Mouse (Mus musculus) A20 (cell line): ENCODE measurements around the gene Clybl.
A peak's percentile ranks its signal among the peaks of the same experiment; 100 is the strongest.

Experiments
- DNase-seq: peaks from one replicate; pipeline ENCODE4 v3.0.0-alpha.2; 2011; ENCODE audit warnings: low read depth, low spot score

Clybl gene

DNA sequence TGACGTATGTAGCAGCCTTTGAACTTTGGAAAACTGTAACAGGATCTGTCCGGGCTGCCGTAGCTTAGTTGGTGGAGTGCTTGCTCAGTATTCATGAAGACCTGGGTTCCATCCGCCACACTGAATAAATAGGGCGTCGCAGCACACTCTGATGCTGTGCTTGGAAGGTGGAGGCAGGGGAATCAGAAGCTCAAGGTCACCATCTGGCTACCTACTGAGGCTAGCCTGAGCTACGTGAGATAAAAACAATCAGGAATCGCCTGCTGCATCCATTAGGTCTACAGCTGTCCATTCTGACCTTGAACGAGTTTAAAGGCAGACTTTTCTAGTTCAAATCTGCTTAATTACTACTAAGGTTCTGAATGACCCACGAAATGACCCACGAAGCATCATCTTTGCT lies 118.8 kb downstream of the Clybl start:
- no peak for DNase-seq

DNA sequence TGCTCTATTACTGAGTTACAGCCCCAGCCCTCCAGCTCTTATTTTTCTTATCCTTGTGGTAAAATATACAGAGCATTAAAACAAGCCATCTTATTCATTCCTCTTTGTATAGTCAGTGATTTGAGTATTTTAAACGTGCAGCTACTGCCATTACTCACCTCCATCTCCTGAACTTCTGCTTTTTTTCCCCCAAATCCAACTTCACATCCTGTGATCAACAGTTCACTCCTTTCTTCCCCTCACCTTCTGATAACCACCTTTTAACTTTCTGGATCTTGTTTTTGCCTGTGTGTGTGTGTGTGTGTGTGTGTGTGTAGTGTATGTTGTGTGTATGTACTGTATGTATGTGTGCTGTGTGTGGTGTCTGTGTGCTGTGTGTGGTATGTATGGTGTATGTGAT lies 122.3 kb downstream of the Clybl start:
- peak; percentile 10 for DNase-seq

DNA sequence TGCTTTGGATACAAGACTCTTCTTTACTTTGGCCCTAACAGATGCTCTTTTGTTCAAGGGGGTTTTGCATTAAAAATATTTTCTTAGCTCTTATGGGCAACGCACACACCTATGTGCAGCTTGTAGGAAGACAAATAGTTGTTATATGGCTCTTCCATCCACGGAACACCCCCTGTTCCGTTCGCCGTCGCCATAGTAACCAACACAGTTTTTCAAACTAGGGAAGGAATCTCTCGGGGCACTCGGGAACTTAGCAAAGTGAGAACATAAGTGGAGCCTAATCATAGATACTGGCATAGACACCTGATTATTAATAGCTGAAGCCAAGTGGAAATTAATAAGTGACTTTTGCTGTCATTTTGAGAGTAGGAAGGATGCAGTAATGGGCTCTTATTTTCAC lies 123.6 kb downstream of the Clybl start:
- no peak for DNase-seq

DNA sequence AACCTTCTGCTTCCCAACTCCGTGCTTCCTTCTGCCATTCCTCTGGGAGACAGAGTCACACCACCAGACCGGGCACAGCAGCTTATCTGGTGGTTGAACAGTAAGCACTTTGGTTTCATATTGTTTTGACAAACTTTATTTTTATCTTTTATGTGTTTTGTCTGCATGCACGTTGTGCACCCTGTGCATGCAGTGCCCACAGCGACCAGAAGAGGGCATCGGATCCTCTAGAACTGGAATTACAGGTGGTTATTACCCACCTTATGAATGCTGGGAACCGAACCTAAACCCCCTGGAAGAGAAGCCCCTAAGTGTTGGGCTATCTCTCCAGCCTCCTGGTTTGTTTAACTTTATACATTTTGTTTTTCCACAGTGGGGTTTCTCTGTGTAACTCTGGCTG lies 130.9 kb downstream of the Clybl start:
- DNase-seq: no peak

DNA sequence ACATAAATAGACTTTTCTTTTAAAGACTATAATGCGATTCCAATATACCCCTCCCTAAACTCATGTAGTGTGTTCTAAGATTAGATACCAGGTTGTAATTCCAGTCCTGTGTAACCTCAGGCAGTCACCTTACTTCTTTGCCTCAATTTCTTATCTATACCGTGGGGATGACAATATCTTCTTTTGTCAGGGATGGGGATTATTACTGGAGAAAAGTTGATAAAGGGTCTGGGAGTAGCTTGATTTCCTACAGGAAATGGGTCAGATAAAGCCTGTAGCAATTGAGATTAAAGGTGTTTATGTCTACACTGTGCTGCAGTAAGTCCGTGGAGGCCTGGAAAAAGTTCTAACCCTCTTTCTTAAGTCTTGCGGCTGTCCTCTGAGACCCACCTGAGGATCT lies 131.8 kb downstream of the Clybl start:
- DNase-seq: no peak

DNA sequence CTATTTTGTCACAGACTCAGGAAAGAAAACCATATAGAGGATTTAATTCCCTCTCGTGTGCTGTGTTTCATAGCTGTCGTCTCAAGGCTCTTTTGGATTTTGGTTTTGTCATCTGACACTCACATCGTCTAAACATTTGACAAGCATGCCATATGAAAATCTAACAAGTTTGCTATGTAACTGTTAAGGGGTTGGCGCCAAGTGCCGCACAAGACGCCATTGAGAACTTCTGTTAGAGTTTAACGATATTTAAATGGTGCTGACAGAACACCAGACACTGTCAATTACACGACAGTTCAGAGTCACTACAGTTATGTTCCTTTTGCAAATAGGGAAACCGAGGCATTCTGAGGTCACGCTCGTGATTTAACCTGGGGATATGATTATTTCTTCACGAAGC lies 134.2 kb downstream of the Clybl start:
- no peak for DNase-seq

DNA sequence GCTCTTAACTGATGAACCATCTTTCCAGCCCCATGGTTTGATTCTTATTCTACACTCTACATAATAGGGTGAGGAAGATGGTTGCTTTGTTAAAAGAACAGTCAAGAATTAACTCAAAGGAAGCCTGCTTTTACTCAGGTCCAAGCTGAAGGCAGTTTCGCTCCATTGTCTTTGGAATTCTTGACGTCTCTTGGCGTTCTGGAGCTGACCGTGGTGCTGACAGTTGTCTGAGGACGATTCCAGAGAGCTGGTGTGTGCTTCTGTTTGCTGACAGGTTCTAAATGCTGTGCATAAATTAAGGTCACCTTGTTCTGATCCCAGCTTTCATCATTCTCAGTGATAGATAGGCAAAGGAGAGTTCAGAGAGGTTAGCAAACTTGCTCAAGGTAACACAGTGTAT lies 140.6 kb downstream of the Clybl start:
- DNase-seq: no peak

DNA sequence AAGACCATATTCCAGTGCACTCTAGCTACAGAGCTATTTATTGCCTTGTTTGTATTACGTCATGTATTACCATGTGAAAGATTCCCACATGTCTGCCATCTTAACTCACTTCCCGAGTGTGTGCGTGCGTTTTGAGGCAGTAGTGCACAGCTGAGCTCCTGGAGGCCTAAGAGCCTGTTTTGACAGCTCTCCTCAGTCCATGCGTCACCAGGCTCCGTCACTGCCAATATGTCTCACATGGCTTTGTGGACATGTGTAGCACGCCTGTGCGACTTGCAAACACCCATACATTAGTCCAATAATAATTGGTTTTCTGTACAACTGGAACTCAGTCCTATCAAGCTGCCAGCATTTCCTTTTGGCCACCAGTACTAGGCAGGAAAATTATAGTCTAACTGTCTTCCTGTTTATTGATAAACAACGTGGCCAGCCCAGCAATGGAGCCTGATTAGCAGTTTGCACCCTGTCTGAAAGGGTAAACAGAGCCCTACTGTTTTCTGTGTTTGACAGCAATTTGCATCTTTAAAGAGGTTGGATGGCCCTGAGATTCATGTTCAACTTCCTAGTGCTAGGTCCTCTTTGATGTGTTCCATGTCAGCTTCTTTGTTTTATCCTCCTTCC lies 142.4 kb downstream of the Clybl start:
- DNase-seq: no peak

DNA sequence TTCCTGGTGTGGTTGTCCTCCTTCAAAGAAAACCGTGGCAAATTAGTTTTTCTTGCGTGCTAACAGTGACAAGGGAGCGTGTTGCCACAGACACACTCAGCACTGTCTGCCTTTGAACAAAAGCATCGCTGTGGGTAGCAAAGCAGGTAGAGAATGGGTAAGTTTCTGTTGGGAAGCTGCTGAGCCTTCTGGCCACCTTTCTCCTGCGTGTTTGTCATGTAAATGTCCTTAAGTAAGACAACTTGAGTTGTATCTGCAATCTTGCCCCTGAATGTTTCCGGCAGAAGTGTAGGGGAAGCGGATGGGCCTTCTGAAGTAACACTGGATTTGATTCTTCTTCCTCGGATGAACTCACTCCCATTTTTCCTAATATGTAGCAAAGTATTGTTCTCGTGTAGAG lies 148.6 kb downstream of the Clybl start:
- no peak for DNase-seq

DNA sequence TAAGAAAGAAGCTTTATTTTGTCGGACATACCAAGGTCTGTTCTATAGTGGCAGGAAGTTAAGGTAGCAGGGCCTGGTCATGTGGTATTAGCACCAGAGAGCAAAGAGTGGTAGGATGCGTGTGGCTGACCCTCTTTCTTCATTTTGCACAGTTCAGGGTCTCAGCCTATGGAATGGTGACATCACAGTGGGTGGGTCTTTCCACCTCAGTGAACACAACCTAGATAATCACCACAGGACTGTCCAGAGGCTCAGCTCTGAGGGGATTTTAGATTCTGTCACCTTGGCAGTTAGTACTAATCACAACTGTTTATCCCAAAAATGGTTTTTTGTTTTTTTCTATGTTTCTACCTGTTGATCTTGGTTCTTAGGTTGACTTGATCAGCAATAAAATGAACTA lies 149.2 kb downstream of the Clybl start:
- DNase-seq: no peak

DNA sequence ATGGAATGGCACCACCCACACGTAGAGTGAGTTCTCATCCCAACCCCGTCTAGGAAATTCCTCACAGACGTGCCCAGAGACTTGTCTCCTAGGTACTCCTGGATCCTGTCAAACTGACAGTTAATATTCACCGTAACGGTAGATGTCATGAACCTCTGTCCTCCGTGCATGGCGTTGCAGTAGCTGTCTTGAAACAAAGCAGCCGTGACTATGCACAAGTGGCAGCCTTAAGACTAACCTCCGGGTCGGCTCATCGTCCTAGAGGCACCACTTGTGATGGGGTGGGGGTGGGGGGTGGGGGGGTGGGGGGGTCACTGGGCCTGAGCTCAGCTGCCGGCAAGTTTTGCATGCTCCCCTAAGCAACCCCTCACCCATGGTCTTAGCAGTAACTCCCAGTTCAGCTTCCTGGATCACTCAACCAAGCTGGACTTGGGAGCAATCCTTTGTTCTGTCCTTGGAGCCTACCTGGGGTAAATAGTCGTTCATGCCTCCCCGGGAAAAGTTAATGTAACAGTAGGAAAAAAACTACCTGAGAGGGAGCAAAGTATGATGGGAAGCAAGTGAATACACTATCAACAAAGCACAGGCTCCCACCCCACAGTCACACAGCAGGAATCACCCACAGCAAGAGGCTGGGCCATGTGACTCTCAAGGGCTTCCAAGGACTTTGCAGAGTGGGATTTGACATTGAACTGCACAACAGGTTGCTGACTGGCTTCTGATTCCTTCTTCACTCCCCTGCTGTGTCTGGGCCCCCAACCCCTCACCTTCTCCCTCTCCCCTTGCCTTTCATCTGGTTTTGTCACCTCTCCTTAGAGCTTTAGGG lies 150.3 kb downstream of the Clybl start:
- peak; percentile 14 for DNase-seq

DNA sequence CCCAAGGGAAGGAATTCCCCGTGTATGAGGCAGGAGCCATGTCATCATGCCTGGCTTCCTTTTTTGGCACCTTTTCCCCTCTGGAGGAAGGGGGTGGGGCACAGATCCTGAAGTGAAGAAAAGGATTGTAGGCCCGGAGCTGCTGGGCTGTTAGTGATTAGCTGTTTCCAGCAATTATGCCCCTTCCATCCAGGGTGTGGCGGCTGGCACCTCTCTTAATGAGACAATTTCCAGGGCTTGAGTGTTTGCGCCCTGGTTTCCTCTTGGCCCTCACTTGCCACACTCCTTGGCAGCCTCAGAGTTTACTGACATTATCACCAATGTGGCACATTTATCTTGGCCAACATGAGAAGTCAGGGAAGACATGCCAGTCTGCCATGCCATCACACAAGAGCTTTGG lies 155.5 kb downstream of the Clybl start:
- no peak for DNase-seq

DNA sequence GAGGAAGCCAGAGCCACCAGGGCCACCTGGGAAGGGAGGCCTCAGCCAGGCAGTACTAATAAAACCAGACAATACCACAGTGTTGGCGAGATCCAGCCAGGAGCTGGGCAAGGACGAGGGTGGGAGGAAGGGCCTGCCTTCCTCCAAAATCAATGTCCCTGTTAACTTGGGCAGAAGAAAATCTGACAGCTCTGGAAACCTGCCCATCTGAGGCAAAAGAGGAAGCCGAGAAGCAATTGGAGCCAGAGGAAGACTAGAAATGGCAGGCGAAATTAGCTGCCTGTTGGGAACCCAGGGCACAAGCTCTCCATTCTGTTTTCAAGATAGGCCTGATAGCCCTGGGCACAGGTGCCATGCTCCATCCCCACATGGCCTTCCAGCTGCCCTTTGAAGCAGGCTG lies 157.3 kb downstream of the Clybl start:
- DNase-seq: no peak

DNA sequence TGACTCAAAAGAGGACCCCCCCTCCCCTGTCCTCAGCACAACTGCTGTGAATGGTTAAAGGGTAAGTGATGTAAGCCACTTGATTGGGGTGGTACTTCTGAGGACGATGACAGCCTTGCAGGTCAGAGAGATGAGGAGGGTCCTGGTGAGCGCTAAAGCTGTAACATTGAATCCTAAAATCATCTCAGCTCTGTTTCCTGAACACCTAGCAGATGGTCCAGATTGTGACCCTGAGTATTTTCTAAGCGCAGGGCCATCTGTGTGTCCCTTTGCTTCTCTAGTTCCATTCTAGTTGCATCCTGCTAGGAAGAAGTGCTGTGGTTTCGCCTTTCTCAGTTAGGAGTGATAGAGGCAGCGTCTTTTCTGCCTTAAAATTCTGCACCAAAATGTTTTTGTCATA lies 158.6 kb downstream of the Clybl start:
- DNase-seq: no peak

DNA sequence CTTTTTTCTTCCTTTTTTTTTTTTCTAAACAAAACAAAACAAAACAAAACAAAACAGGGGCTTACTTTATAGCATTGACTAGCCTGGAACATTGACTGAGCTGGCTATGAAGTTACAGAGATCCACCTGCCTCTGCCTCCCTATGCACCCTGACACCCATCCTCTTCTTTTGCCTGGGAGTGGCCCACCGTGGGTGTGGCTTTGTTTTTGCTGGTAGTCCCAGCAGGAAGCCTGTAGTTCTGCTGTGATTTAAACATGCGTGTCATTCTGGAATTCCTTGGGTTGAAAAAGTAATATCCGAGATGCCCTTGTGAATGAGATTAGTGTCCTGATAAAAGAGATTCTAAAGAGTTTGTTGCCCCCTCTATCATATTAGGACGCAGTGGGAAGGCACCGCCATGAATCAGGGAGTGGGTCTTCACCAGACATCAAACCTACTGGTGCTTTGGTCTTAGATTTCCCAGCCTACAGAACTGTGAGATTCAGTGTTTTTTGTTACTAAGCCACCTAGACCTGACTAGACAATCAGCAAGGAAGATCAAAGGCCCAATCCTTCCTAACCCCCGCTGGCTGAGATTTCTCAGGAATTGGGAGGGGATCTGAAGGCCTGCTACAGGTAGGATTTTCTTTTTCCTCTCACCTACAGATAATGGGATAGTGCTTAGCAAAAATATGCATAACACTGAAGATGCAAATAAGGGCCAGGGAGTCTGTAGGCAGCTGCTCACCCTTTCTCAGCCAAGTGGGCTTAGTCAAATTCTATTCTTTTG lies 160.3 kb downstream of the Clybl start:
- no peak for DNase-seq

DNA sequence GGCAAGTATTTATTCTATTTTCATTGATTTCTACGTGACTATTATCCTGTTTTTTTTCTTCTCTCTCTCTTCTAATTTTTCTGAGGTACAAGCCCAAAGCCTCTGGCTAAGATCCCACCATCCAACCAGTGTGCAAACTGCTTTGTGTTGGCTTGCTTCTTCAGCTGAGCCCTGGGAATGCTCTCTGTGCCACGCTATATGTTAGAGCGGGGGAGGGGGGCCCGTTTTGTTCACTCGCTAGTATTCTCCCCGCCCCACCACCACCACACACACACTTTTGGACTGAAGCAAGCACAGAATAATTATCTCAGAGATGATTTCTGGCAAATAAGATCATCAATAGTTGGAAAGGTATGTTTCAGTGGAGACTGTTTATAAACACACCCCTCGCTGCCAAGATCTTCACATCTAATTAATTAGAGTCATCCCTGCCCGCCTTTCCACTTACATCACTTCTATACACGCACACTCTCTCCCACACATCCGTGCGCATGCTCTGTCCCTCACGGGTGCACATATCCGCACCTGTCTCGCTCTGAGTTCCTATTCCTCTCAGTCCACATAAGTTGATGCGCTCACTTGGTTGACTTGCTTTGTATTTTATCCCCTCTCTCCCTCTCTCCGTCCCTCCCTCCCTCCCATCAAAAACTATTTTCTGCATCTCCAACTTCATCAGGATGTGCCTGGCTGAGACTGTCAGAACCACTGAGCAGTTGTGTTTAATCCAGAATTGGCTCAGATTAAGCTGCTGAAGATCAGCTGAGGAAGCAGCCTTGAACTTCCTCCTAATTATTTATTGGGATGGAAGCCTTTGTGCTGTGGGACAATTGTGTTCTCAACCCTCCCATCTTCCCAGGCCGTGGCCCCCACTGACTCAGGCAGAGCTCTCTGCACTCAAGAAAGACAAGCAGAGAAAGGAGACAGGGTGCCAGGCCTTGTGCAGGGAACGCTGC lies 163.0 kb downstream of the Clybl start:
- DNase-seq: no peak

DNA sequence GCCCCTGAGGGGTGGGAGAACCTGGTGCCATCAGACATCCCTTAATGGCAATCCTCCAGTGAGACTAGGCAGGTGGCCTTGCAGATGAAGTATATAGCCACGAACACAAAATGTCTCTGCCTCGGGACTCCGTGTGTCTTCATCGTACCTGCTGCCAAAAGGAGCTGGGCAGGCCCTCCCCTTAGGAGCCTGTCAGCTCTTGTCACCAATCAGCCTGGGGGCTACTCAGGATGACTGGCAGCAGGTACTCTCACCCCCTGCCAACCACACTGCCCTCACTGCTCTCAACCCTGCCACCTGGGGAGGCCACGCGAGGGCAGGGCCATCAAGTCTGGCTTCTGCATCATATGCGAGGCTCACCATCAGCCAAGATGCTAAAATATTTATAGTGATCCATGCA lies 166.6 kb downstream of the Clybl start:
- DNase-seq: no peak

DNA sequence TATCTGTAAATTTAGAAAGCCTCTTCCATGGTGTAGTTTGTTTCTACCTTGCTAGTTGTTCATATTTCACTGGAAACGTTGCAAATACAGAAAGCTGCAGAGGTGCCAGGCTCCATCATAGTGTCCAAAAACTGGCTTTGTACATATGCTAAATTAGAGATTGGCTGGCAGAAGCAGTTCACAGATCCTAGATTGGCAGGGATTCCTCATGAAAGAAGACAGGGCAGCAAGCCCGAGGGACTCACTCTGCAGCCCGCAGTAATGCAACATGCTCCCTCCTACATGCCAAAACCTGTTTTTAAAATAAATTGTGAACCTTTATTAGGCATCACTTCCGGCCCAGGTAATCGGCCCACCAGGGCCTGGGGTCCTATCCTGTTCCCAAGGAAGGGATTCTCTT lies 167.8 kb downstream of the Clybl start:
- no peak for DNase-seq

DNA sequence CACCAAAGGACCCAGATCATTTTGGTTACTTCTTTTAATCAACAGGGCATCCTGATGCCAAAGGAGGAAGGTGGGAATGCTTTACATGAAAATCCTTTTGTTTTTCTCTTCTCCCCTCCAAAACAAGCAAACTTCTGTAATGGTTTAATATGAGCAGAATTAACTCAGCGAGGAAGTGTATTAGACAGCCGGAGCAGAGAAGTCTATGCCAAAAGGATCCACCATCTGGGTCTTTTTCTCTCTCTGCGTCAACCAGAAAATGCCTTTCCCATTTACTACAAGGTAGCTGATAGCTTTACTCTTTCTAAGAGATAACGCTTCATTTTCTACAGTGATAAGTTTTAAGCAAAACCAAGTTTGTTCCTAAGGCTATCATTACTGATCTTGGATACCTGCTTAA lies 168.3 kb downstream of the Clybl start:
- no peak for DNase-seq

DNA sequence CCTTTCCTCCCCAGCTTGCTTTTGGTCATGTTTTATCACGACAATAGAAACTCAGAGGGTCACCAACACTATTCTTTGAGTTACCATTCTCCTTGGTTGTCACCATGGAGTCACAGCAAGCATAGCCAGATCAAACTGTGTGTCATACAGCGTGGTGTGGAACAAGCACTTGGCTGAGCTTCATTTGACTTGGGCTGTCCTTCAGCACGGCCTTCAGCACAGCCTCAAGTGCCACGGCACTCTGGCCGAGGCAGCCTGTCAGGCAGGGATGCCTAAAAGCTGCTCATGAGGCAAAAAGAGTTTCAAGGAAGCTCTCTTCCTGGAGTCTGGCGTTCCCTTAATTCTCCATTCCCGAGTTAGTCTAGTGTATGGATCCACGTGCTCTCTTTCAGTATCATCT lies 169.3 kb downstream of the Clybl start:
- DNase-seq: no peak

DNA sequence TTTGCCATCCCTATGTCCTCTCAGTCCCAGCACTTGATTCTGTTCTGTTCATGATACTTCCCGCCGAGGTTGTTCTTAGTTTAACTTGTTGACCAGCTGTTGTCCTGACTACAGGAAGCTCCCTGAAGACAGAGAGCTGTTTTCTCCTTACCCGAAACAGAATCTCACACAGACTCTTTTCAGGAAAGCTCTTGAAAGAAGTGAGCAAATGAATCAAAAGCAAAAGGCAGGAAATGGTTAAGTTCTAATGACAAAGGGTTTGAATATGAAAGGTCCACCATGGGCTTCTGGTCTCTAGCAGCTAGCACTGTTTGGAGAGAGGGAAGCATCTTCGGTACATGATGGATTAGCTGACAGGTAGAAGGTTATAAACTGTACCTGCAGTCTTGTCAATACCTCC lies 175.8 kb downstream of the Clybl start:
- no peak for DNase-seq

DNA sequence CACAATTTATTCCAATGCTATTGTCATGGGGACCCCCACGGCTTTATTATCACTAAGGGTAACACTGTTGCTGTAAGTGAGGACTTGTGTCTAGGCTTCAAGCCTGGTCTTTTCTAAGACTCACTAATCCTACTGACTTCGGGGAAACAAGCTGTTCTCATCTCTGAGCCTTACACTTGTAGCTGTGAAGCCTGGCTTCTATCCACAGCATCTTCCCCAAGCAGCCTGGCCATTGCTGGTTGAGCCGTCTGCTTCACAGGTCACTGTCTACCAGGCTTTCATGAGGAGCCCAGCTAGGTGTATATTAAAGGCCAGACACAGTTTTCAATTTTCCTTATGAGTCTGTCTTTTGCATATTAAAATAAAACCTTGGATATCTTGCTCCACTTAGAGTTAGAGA lies 177.1 kb downstream of the Clybl start:
- DNase-seq: no peak
